Mouse (Mus musculus) kidney, embryonic 14.5 days (tissue): ENCODE data around the gene Ank. TPM values are rescaled to one million over a fixed set of nuclear protein-coding genes. Genes with fewer than 3 reads are reported as not detected.

Experiments
- ATAC-seq: fragments of 200-750 bp; cut with Nextera tagmentation; 2 replicates; pipeline ENCODE4 v1.8.0; 2017; ENCODE audit warnings: moderate number of reproducible peaks, mild to moderate bottlenecking, moderate TSS enrichment, moderate library complexity; ENCODE audit not compliant: low FRiP score, low TSS enrichment
- H3K27ac ChIP-seq: fragments of 300-500 bp; sonication (generic); 2 replicates; pipeline ENCODE4 v1.5.1; 2014; ENCODE audit warnings: low read depth, mild to moderate bottlenecking, low read length, moderate library complexity, mixed read lengths
- H3K27me3 ChIP-seq: fragments of 300-500 bp; sonication (generic); 2 replicates; pipeline ENCODE4 v1.6.1; 2014; ENCODE audit warnings: mild to moderate bottlenecking, low read length; ENCODE audit not compliant: control insufficient read depth, insufficient read depth
- H3K36me3 ChIP-seq: fragments of 300-500 bp; sonication (generic); 2 replicates; pipeline ENCODE4 v1.6.1; 2014; ENCODE audit warnings: low read length, mixed read lengths; ENCODE audit not compliant: control insufficient read depth, insufficient read depth
- H3K4me1 ChIP-seq: fragments of 300-500 bp; sonication (generic); 2 replicates; pipeline ENCODE4 v1.6.1; 2014; ENCODE audit warnings: low read length, mixed read lengths; ENCODE audit not compliant: control insufficient read depth, insufficient read depth
- H3K4me2 ChIP-seq: fragments of 300-500 bp; sonication (generic); replicated peaks from 2 replicates; pipeline ENCODE4 v1.6.1; 2014; ENCODE audit warnings: low read depth, mild to moderate bottlenecking, low read length
- H3K4me3 ChIP-seq: fragments of 300-500 bp; sonication (generic); 2 replicates; pipeline ENCODE4 v1.5.1; 2014; ENCODE audit warnings: mild to moderate bottlenecking, low read length
- H3K9ac ChIP-seq: fragments of 300-500 bp; sonication (generic); 2 replicates; pipeline ENCODE4 v1.6.1; 2014; ENCODE audit warnings: low read depth, mild to moderate bottlenecking, low read length, moderate library complexity
- H3K9me3 ChIP-seq: fragments of 300-500 bp; sonication (generic); 2 replicates; pipeline ENCODE4 v1.6.1; 2016; ENCODE audit warnings: low read length; ENCODE audit not compliant: control insufficient read depth
- WGBS: fragments of 180-500 bp; shearing (Covaris S2); extraction: QIAGEN DNeasy Blood & Tissue Kit; methylation state at CpG from one replicate; pipeline ENCODE4 v1.1.7; 2014; 5-methylcytosine and 5-hydroxymethylcytosine counted together
- polyA plus RNA-seq: library from polyadenylated mRNA; unstranded; fragments of >200 nt; fragmentation: Nextera tagmentation; extraction: Ambion mirVana; gene quantifications from 2 replicates; pipeline ENCODE4 v1.2.1, GENCODE M21; 2014

Ank gene
- polyA plus RNA-seq, 1 experiment from 2014 or later: 10.3 TPM

- no peak for ATAC-seq
- 86% methylated on average over 6 of the region's 6 CpGs for WGBS
- peaks cover 46% of the 10 kb centered on the region for H3K36me3 ChIP-seq
Observed at GRCm38 (mm10) chr15:27618778-27619533, 152.5 kb downstream of the Ank start.

GRCm38 (mm10) chr15:27619683-27620082 is 153.2 kb downstream of the Ank start:
- ATAC-seq: peak; percentile 83; the same call in 1 of the 2 replicates
- no peaks in the 10 kb centered on the region for H3K27me3 ChIP-seq
- H3K4me3 ChIP-seq: no peak overlapping the region
- H3K36me3 ChIP-seq: peaks cover 46% of the 10 kb centered on the region
- no peak overlapping the region for H3K9ac ChIP-seq
- 68% methylated on average over 3 of the region's 3 CpGs for WGBS
- H3K4me1 ChIP-seq: 0 out of 2 replicates have a peak, but pooled peaks cover 3% of the 10 kb centered on the region
- no peak overlapping the region for H3K27ac ChIP-seq
- no peak overlapping the region for H3K4me2 ChIP-seq
- H3K9me3 ChIP-seq: no peaks in the 10 kb centered on the region

More at GRCm38 (mm10) chr15:27618778-27619533, 152.5 kb downstream of the Ank start:
- 0 out of 2 replicates have a peak, but pooled peaks cover 3% of the 10 kb centered on the region for H3K4me1 ChIP-seq
- no peak overlapping the region for H3K27ac ChIP-seq
- no peak overlapping the region for H3K4me2 ChIP-seq
- H3K9ac ChIP-seq: no peak overlapping the region
- H3K9me3 ChIP-seq: no peaks in the 10 kb centered on the region
- no peak overlapping the region for H3K4me3 ChIP-seq
- no peaks in the 10 kb centered on the region for H3K27me3 ChIP-seq

GRCm38 (mm10) chr15:27620475-27621185 is 154.2 kb downstream of the Ank start:
- Histone ChIP-seq H3K4me3 (no peak overlapping the region), H3K9me3 (no peaks in the 10 kb centered on the region), H3K27me3 (no peaks in the 10 kb centered on the region), H3K4me2 (no peak overlapping the region), H3K27ac (no peak overlapping the region), H3K36me3 (peaks cover 43% of the 10 kb centered on the region), H3K4me1 (0 out of 2 replicates have a peak, but pooled peaks cover 3% of the 10 kb centered on the region), H3K9ac (no peak overlapping the region)
- no peak for ATAC-seq
- WGBS: 84% methylated on average over 6 of the region's 6 CpGs

DNA sequence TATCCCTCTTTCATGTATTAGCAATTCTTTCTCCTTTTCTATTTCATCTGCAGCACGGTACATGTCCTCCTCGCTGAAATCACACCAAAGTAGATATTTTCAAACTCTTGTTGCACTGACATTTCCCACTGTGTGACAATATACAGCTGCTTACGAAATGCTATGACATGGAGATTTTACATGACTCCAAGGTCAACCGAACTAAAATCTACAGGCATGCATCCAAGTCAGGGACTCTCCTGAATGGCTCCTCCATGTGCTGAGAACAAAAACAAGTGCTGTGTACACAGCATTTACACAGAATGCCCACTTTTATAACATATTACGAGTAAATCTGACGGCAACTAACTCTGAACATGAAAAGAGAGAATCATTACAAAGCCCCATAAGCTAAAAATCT is 156.8 kb downstream of the Ank start:
- no peak for ATAC-seq
- H3K9ac ChIP-seq: no peak overlapping the region
- no peak overlapping the region for H3K4me3 ChIP-seq
- no peaks in the 10 kb centered on the region for H3K9me3 ChIP-seq
- no peaks in the 10 kb centered on the region for H3K27me3 ChIP-seq
- 0 out of 2 replicates have a peak, but pooled peaks cover 3% of the 10 kb centered on the region for H3K4me1 ChIP-seq
- 91% methylated on average over 6 of the region's 6 CpGs for WGBS
- H3K27ac ChIP-seq: no peak overlapping the region
- H3K4me2 ChIP-seq: no peak overlapping the region
- peaks cover 31% of the 10 kb centered on the region for H3K36me3 ChIP-seq

DNA sequence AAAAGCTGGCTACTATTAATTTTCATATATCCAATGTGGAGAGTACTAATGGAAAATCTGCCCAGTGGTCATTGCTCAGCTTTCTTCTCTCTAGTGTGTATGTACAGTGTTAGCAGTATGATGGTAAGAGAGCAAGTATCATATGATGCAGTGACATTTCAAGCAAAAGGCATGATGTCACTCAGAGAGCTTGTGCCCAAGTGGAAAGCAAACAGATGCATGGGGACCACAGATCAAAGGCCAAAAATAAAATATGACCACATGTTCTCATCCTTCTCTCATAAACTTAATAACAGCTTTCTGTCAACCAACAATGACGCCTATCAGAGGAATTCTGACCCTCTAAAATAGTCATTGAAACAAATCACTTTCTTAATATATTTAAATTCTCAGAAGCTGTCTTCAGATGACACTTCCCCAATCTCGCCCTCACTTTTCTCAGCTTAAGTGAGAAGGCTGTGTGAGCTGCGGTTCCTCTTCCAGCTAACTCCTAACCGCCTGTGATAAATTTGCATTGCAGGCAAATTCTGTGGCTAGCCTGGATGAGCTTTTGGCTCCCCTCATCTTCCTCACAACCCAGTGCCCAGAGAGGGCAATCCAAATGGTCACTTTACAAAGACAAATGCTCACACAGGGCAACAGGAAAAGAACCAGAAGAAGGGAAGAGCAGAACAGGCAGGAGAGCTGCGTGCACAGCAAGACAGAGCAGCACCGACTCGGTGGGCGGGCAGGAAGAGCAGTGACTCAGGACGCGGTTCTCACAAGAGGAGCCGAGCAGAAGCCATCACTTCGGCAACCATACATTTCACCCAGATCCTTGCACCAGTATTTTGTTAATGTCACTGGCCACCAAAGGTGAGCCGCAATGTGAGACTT is 158.8 kb downstream of the Ank start:
- no peaks in the 10 kb centered on the region for H3K9me3 ChIP-seq
- no peak for ATAC-seq
- H3K4me3 ChIP-seq: no peak overlapping the region
- H3K27ac ChIP-seq: no peak overlapping the region
- no peak overlapping the region for H3K4me2 ChIP-seq
- peaks cover 14% of the 10 kb centered on the region for H3K4me1 ChIP-seq
- whole genome bisulfite sequencing: 85% methylated on average over 13 of the region's 13 CpGs
- no peaks in the 10 kb centered on the region for H3K27me3 ChIP-seq
- H3K9ac ChIP-seq: no peak overlapping the region
- H3K36me3 ChIP-seq: peaks cover 22% of the 10 kb centered on the region

GRCm38 (mm10) chr15:27625890-27626255 is 159.4 kb downstream of the Ank start:
- Histone ChIP-seq H3K4me1 (peaks cover 14% of the 10 kb centered on the region), H3K4me3 (no peak overlapping the region), H3K4me2 (no peak overlapping the region), H3K27ac (no peak overlapping the region), H3K9me3 (no peaks in the 10 kb centered on the region), H3K9ac (no peak overlapping the region), H3K36me3 (peaks cover 21% of the 10 kb centered on the region), H3K27me3 (no peaks in the 10 kb centered on the region)
- no peak for ATAC-seq
- 91% methylated on average over 10 of the region's 10 CpGs for WGBS

DNA sequence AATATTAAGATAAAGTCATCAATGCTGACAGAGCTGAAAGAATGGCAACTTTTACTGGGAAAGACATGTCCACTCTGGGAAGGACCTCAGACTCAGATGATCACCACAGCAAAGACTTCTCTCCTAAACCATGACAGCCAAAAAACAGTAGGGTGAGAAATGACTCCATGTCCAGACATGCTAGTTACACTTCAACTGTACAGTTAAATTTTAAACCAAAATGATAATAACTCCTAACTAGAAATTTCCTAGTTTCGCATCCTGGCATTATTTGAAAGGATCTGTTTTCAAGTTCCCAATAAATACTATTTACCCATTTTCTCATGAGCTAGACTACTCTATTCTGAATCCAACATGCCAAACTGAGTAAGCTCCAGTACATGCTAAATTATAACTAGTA is 159.8 kb downstream of the Ank start:
- H3K4me3 ChIP-seq: no peak overlapping the region
- H3K27ac ChIP-seq: no peak overlapping the region
- no peak for ATAC-seq
- no peaks in the 10 kb centered on the region for H3K9me3 ChIP-seq
- H3K36me3 ChIP-seq: peaks cover 16% of the 10 kb centered on the region; the same call in 1 of the 2 replicates
- H3K9ac ChIP-seq: no peak overlapping the region
- H3K4me2 ChIP-seq: no peak overlapping the region
- 79% methylated on average over 1 of the region's 1 CpGs for WGBS
- peaks cover 14% of the 10 kb centered on the region for H3K4me1 ChIP-seq
- H3K27me3 ChIP-seq: no peaks in the 10 kb centered on the region

- no peak for ATAC-seq
- Histone ChIP-seq H3K4me1 (peaks cover 14% of the 10 kb centered on the region), H3K27ac (no peak overlapping the region), H3K9ac (no peak overlapping the region), H3K4me3 (no peak overlapping the region), H3K4me2 (no peak overlapping the region), H3K27me3 (no peaks in the 10 kb centered on the region), H3K9me3 (no peaks in the 10 kb centered on the region), H3K36me3 (peaks cover 11% of the 10 kb centered on the region; the same call in 1 of the 2 replicates)
- 90% methylated on average over 9 of the region's 9 CpGs for WGBS
Observed at GRCm38 (mm10) chr15:27627794-27628193, 161.3 kb downstream of the Ank start.
